Mouse (Mus musculus) cerebellum, adult 18-20 months (tissue): ENCODE measurements around the gene Plxna1.

Experiments used
- DNase-seq, 2 experiments: peaks; one replicate each; pipeline ENCODE4 v3.0.0; 2021

The Plxna1 gene

GRCm38 (mm10) chr6:89360709-89361417, 1.6 kb downstream of the Plxna1 start:
- peak in 1 of 2 experiments; percentile 24 for DNase-seq

- DNase-seq = peak; percentile 47 to 52
Measured at GRCm38 (mm10) chr6:89359771-89360708, 2.4 kb downstream of the Plxna1 start.

GRCm38 (mm10) chr6:89359192-89359591, 3.2 kb downstream of the Plxna1 start:
- peak in 1 of 2 experiments; percentile 11 for DNase-seq

- DNase-seq = peak in 1 of 2 experiments; percentile 13
Measured at GRCm38 (mm10) chr6:89355661-89356060, 6.8 kb downstream of the Plxna1 start.

- DNase-seq = peak in 1 of 2 experiments; percentile 8
Measured at GRCm38 (mm10) chr6:89354726-89355125, 7.7 kb downstream of the Plxna1 start.

- DNase-seq = peak in 1 of 2 experiments; percentile 2
Measured at GRCm38 (mm10) chr6:89354076-89354475, 8.3 kb downstream of the Plxna1 start.

GRCm38 (mm10) chr6:89353101-89353500, 9.3 kb downstream of the Plxna1 start:
- DNase-seq = peak in 1 of 2 experiments; percentile 21

GRCm38 (mm10) chr6:89351441-89352137, 10.8 kb downstream of the Plxna1 start:
- DNase-seq = no peak

- DNase-seq = no peak
Measured at GRCm38 (mm10) chr6:89350520-89350919, 11.9 kb downstream of the Plxna1 start.

GRCm38 (mm10) chr6:89350037-89350515, 12.3 kb downstream of the Plxna1 start:
- no peak for DNase-seq

- peak; percentile 75 to 83 for DNase-seq
Measured at GRCm38 (mm10) chr6:89348363-89348762, 14.1 kb downstream of the Plxna1 start.

- DNase-seq = no peak
Measured at GRCm38 (mm10) chr6:89347792-89348191, 14.6 kb downstream of the Plxna1 start.

GRCm38 (mm10) chr6:89345855-89346254, 16.6 kb downstream of the Plxna1 start:
- no peak for DNase-seq

GRCm38 (mm10) chr6:89345486-89345785, 17.0 kb downstream of the Plxna1 start:
- no peak for DNase-seq

GRCm38 (mm10) chr6:89344613-89345485, 17.6 kb downstream of the Plxna1 start:
- no peak for DNase-seq

- no peak for DNase-seq
Measured at GRCm38 (mm10) chr6:89341981-89342380, 20.4 kb downstream of the Plxna1 start.

- DNase-seq = peak; percentile 32 to 46
Measured at GRCm38 (mm10) chr6:89339447-89339846, 23.0 kb downstream of the Plxna1 start.

GRCm38 (mm10) chr6:89338733-89339132, 23.7 kb downstream of the Plxna1 start:
- DNase-seq = no peak

- no peak for DNase-seq
Measured at GRCm38 (mm10) chr6:89337574-89337973, 24.8 kb downstream of the Plxna1 start.

- no peak for DNase-seq
Measured at GRCm38 (mm10) chr6:89333964-89334702, 28.3 kb downstream of the Plxna1 start.

GRCm38 (mm10) chr6:89330957-89331356, 31.5 kb downstream of the Plxna1 start:
- peak; percentile 39 to 41 for DNase-seq
